Mouse (Mus musculus): ENCODE data around the gene Vmn1r32. TPM values are rescaled to one million over a fixed set of nuclear protein-coding genes. Genes with fewer than 3 reads are reported as not detected.

The Vmn1r32 gene
- not detected for total RNA-seq (2021)

DNA sequence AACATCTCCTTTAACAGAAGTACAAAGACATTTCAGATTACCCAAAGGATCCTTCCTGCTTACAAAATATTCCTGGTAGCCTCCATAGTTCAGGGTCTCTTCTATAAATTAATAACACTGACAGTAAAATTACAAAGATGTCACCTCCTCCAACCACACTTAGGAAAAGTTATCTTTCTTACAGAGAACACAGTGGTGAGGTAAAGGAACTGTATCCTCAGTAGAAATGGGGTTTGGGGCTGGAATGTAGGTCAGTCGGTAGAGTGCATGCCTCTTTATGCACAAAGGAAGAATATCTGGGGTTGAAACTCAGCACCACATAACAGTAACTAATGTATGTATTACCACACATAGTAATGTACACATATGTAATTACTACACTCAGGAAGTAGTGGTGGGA is at the start of gene Vmn1r32:
Vmn1r32 (minus strand) TSS at position 101 of the 400 bp plus-strand sequence.
- intact Hi-C loops (cut with DNase I), result no loop called here
- DNase-seq (ENCODE audit: low spot score), result no peak

DNA sequence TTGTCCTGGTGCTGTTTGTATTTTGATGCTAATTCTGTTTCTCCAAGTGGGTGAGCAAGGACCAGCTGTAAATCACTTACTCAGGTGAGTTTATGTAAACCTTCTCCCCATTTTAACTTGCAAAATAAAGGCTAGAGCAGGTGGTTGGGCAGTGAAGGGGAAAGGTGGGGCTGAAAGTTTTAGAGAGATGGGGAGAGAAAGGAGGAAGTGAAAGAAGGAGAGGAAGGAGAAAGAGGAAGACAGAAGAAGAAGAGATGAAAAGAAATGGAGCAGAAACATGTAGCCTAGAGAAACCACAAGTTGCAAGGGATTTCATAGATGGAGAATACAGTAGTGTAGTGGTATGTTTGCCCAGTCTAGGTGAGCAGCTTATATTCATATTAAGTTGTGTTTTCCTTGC is 35.9 kb upstream of the Vmn1r32 start:
- intact Hi-C loops (cut with DNase I), result no loop called here
- DNase-seq (ENCODE audit: low spot score), result no peak

- no peak for DNase-seq (ENCODE audit: low spot score)
- intact Hi-C loops (cut with DNase I), result loop anchor here (10.0 kb wide), 1 partner anchor 359 kb away; the partner anchor contains the start of gene Gng12
Measured at GRCm38 (mm10) chr6:66535966-66536365, 23.9 kb downstream of the Vmn1r32 start.

- intact Hi-C loops (cut with DNase I), result loop anchor here (10.0 kb wide), 1 partner anchor 360 kb away; the partner anchor contains the start of gene Gng12
- peak; percentile 97 for DNase-seq (ENCODE audit: low spot score)
Measured at GRCm38 (mm10) chr6:66535028-66535862, 24.7 kb downstream of the Vmn1r32 start, which contains the start of gene Mad2l1. Gene Mad2l1 (plus strand): TSS chr6:66535390.

DNA sequence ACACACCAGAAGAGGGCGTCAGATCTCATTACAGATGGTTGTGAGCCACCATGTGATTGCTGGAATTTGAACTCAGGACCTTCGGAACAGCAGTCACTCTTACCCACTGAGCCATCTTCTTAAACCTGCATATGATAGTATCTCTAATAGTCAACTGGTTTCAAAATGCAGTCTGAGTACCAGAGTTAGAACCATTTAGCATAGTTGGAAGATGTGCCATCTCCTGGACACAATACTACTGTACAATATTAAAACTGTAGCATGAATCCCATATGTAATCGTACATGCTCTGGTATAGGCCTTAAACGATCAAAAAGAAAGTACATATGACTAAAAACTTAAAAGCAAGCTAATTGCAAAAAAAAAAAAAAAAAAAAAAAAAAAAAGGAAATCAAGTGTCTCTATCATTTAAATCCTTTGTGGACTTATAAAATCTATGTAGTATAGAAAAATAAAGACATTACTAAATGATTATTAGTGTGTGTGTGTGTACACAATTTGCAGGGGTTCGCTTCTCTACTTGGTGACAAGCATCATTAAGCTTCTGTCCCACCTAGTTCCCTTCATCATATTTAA is 25.4 kb downstream of the Vmn1r32 start:
- intact Hi-C loops (cut with DNase I), result loop anchor here (5.0 to 10.0 kb wide), 2 partner anchors 360 to 1022 kb away; partner anchors contain the start of gene Gng12
- no peak for DNase-seq (ENCODE audit: low spot score)

DNA sequence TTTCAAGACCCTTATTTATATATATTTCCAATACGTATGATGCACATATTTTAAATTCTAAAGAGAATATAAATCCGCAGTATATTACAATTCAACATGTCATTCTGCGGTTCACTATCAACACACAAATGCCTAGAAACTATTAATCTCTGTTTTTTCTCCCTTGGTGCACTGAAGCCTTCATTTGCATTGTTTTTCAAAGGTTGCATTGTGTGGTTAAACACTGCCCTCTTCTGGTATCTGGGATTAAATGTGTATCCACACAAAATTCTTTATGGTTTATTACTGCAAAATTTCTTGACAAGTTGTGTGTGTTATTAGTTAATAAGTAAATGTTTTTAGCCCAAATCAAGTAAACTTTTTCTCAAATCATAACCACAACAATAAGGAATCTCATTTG is 26.7 kb downstream of the Vmn1r32 start:
- no peak for DNase-seq (ENCODE audit: low spot score)

GRCm38 (mm10) chr6:66528386-66528785 is 31.5 kb downstream of the Vmn1r32 start:
- intact Hi-C loops (cut with DNase I), result no loop called here
- DNase-seq (ENCODE audit: low spot score), result no peak

More for the DNA sequence above, 26.7 kb downstream of the Vmn1r32 start:
- intact Hi-C loops (cut with DNase I), result loop anchor here (1.0 to 10.0 kb wide), 4 partner anchors 362 to 1406 kb away; partner anchors contain the start of gene Gng12

- no peak for DNase-seq (ENCODE audit: low spot score)
- intact Hi-C loops (cut with DNase I), result no loop called here
Measured at GRCm38 (mm10) chr6:66516368-66516767, 43.5 kb downstream of the Vmn1r32 start.

Other genes starting within 250 kb of the Vmn1r32 start
- gene Mad2l1, start 24.7 kb downstream of the Vmn1r32 start, total RNA-seq (2021), result 1 to 10 TPM; 2.9 to 3.6 TPM
- not detected for gene Vmn1r33, start 58.2 kb upstream of the Vmn1r32 start, total RNA-seq (2021)
- gene Vmn1r34, start 83.8 kb upstream of the Vmn1r32 start, total RNA-seq (2021), result not detected
- gene Vmn1r35, start 125.8 kb upstream of the Vmn1r32 start, total RNA-seq (2021), result not detected
- not detected for gene Vmn1r36, start 159.1 kb upstream of the Vmn1r32 start, total RNA-seq (2021)
- gene Vmn1r37, start 169.3 kb upstream of the Vmn1r32 start, total RNA-seq (2021), result not detected
- not detected for gene Vmn1r38, start 222.5 kb upstream of the Vmn1r32 start, total RNA-seq (2021)

All from heart, postnatal 25 days (tissue).